Comparison of ENCODE assay signal across 12 mouse cellular contexts in the genomic region with DNA sequence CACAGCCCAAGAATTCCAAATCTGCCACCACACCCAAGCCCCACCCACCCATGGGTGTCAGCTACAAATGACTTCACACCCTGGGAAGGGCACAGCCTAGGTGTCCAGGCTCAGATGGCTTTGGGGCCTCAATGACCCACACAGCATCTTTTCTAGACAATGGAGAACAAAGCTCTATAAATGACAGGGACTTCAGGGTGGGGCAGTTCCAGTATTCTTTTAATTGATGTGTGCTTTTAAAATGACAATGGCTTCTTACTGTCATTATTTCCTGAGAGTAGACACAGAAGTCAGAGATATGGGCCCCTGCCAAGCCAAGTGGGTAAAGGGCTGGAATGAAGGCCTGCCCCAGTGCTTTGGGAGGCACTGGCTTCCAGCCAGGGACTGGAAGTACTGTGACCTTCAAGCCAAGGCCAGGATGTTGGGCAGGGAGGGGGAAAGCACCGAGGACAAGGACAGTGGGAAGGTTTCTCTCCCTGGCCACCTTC. TPM values are rescaled to one million over a fixed set of nuclear protein-coding genes. Genes with fewer than 3 reads are reported as not detected.
DNase-seq lines count a peak whose midpoint lies in the region; ATAC-seq and TF ChIP-seq lines count a peak whose summit lies in the region.
"Had no signal": no experiment of that assay in that cellular context is flagged by ENCODE, and none has a peak within 500 bp of the region (broad histone marks: within the 10 kb centered on the region; RNA-seq: fewer than 3 reads in every experiment).

No protein-coding gene starts in this region.

- H3K27ac ChIP-seq in kidney, adult 2 months (ENCODE audit: insufficient read depth, low read depth, low read length), result no peak overlapping the region
- H3K27ac ChIP-seq in kidney, embryonic 15.5 days, result no peak overlapping the region
- no peak overlapping the region for H3K27ac ChIP-seq in midbrain, embryonic 13.5 days

- ATAC-seq in kidney, embryonic 15.5 days (replicated peaks; ENCODE audit: low FRiP score), result no peak
- no peak for ATAC-seq in midbrain, embryonic 13.5 days
- ATAC-seq: inflammation-experienced regulatory T-cells, adult 6 months; liver, postnatal 0 days had no signal

- H3K4me2 ChIP-seq in kidney, embryonic 15.5 days, result no peak overlapping the region
- H3K4me2 ChIP-seq in midbrain, embryonic 13.5 days (replicated peaks), result no peak overlapping the region

- no peaks in the 10 kb centered on the region for H3K4me1 ChIP-seq in kidney, adult 2 months (ENCODE audit: control insufficient read depth, insufficient read depth, low read length)
- 0 out of 2 replicates have a peak, but pooled peaks cover 10% of the 10 kb centered on the region for H3K4me1 ChIP-seq in kidney, embryonic 15.5 days
- no peaks in the 10 kb centered on the region; the same call in 1 of the 2 replicates for H3K4me1 ChIP-seq in midbrain, embryonic 13.5 days (replicated peaks)

- H3K36me3 ChIP-seq in kidney, adult 2 months (ENCODE audit: control insufficient read depth, insufficient read depth, low read length), result no peaks in the 10 kb centered on the region
- no peaks in the 10 kb centered on the region for H3K36me3 ChIP-seq in kidney, embryonic 15.5 days
- no peaks in the 10 kb centered on the region for H3K36me3 ChIP-seq in midbrain, embryonic 13.5 days

- no peak for TF ChIP-seq CTCF in kidney, adult 2 months (conservative IDR thresholded peaks at IDR 0.05; ENCODE audit: insufficient read depth, insufficient read length, low read depth, low read length)

- H3K4me3 ChIP-seq in kidney, adult 2 months (ENCODE audit: insufficient read depth, low read depth, low read length), result no peak overlapping the region
- no peak overlapping the region for H3K4me3 ChIP-seq in kidney, embryonic 15.5 days (replicated peaks)
- H3K4me3 ChIP-seq in midbrain, embryonic 13.5 days (replicated peaks), result no peak overlapping the region

- no peaks in the 10 kb centered on the region for H3K27me3 ChIP-seq in kidney, adult 2 months (replicated peaks; ENCODE audit: control insufficient read depth, insufficient read depth, low read length)
- H3K27me3 ChIP-seq in kidney, embryonic 15.5 days, result no peaks in the 10 kb centered on the region
- H3K27me3 ChIP-seq in midbrain, embryonic 13.5 days, result 0 out of 2 replicates have a peak, but pooled peaks cover 3% of the 10 kb centered on the region

- H3K9ac ChIP-seq in kidney, embryonic 15.5 days, result no peak overlapping the region
- H3K9ac ChIP-seq in midbrain, embryonic 13.5 days (replicated peaks), result no peak overlapping the region
- H3K9ac ChIP-seq: liver, postnatal 0 days had no signal

- peak; percentile 88 for DNase-seq in kidney, adult 2 months
- DNase-seq in heart, adult 9 months (ENCODE audit: low spot score in 2 of 2), result peak; percentile 69 to 74
- peak; percentile 86 for DNase-seq in kidney, postnatal 14 days
- DNase-seq in testis, postnatal 14 days (ENCODE audit: low spot score), result peak; percentile 84
- DNase-seq in cerebellum, adult 8-10 months, result no peak
- DNase-seq in layer of hippocampus, postnatal 36 days, result no peak
- DNase-seq: cerebellum, adult 9-10 months; liver, postnatal 0 days; right cerebral cortex, adult 18-20 months had no signal

- H3K9me3 ChIP-seq in kidney, embryonic 15.5 days (replicated peaks), result no peaks in the 10 kb centered on the region
- H3K9me3 ChIP-seq in midbrain, embryonic 13.5 days, result no peaks in the 10 kb centered on the region

- WGBS in kidney, adult 2 months, result 11% methylated on average over 1 of the region's 1 CpGs
- 57% methylated on average over 1 of the region's 1 CpGs for WGBS in kidney, embryonic 15.5 days
- WGBS in midbrain, embryonic 13.5 days, result 79% methylated on average over 1 of the region's 1 CpGs

- no peak for TF ChIP-seq POLR2A in kidney, adult 2 months (IDR thresholded peaks at IDR 0.05; ENCODE audit: low read depth, low read length)

RNA-seq across cellular contexts. Expression of gene Armc2, which starts 20.5 kb away (rescaled TPM):
- polyA plus RNA-seq in kidney, adult 2 months (2012; rRNA removed), result 0.24 and 0.50 TPM in 2 replicates
- 0.86 and 1.1 TPM in 2 replicates for polyA plus RNA-seq in kidney, embryonic 15.5 days (2015; fragmentation: Nextera tagmentation; extraction: Ambion mirVana)
- 1 to 10 TPM; 9.4 to 9.5 TPM for total RNA-seq in layer of hippocampus, postnatal 36 days (2021)
- 5.5 and 6.8 TPM in 2 replicates for polyA plus RNA-seq in midbrain, embryonic 13.5 days (2015; fragmentation: Nextera tagmentation; extraction: Ambion mirVana)

Comparison
In these comparisons a context has a peak if more than half of its experiments do, and no peak if none do; other contexts are left out.
1. DNase-seq: peak in kidney, adult 2 months (single experiment), heart, adult 9 months (2 of 2), kidney, postnatal 14 days (single experiment) and testis, postnatal 14 days (single experiment); none in cerebellum, adult 8-10 months (single experiment) and layer of hippocampus, postnatal 36 days (0 of 2).